Mouse (Mus musculus) urinary bladder, adult 18-20 months (tissue): ENCODE measurements around the gene Rbm6.

Experiments used
- DNase-seq, 2 experiments: peaks; one replicate each; pipeline ENCODE4 v3.0.0; 2022; ENCODE audit warnings: low spot score in 2 of 2, mixed read lengths in 2 of 2

Rbm6 gene

GRCm38 (mm10) chr9:107750378-107750777 is 122.7 kb downstream of the Rbm6 start:
- no peak for DNase-seq

GRCm38 (mm10) chr9:107748063-107748462 is 125.0 kb downstream of the Rbm6 start:
- no peak for DNase-seq

GRCm38 (mm10) chr9:107747310-107747709 is 125.7 kb downstream of the Rbm6 start:
- DNase-seq = no peak

GRCm38 (mm10) chr9:107746679-107747078 is 126.4 kb downstream of the Rbm6 start:
- DNase-seq = no peak

GRCm38 (mm10) chr9:107744061-107744460 is 129.0 kb downstream of the Rbm6 start:
- no peak for DNase-seq

GRCm38 (mm10) chr9:107738841-107739202 is 134.2 kb downstream of the Rbm6 start:
- no peak for DNase-seq

- peak; percentile 69 to 86 for DNase-seq
Observed at GRCm38 (mm10) chr9:107738020-107738840, 134.8 kb downstream of the Rbm6 start.

- DNase-seq = peak in 1 of 2 experiments; percentile 42
Observed at GRCm38 (mm10) chr9:107736185-107736485, 136.9 kb downstream of the Rbm6 start.

- no peak for DNase-seq
Observed at GRCm38 (mm10) chr9:107735356-107736184, 137.5 kb downstream of the Rbm6 start.

- DNase-seq = no peak
Observed at GRCm38 (mm10) chr9:107734567-107734971, 138.5 kb downstream of the Rbm6 start.

GRCm38 (mm10) chr9:107729709-107730108 is 143.3 kb downstream of the Rbm6 start:
- no peak for DNase-seq

- no peak for DNase-seq
Observed at GRCm38 (mm10) chr9:107728919-107729670, 143.9 kb downstream of the Rbm6 start.

- no peak for DNase-seq
Observed at GRCm38 (mm10) chr9:107727041-107727440, 146.0 kb downstream of the Rbm6 start.

GRCm38 (mm10) chr9:107724796-107725195 is 148.2 kb downstream of the Rbm6 start:
- no peak for DNase-seq

- DNase-seq = no peak
Observed at GRCm38 (mm10) chr9:107723794-107724531, 149.1 kb downstream of the Rbm6 start.
